Mouse (Mus musculus) adrenal gland, postnatal 36 days (tissue): ENCODE measurements around the gene Zfp580. TPM values are rescaled to one million over a fixed set of nuclear protein-coding genes. Genes with fewer than 3 reads are reported as not detected.
"Not testable (repeated sequence)": the region's sequence is repeated elsewhere in the genome, so short reads cannot be mapped to it uniquely, and the experiment has no call there.

Experiments
- DNase-seq, 2 experiments: peaks; one replicate each; pipeline ENCODE4 v3.0.0; 2021; ENCODE audit warnings: mixed read lengths in 1 of 2
- long read RNA-seq, 2 experiments: library from polyadenylated mRNA; stranded (forward); transcript quantifications; one replicate each; pipeline ENCODE4 v2.0.0; 2021; ENCODE audit warnings: borderline sequencing depth in 2 of 2
- total RNA-seq, 2 experiments: library from RNA; stranded (reverse); gene quantifications; 2 replicates each; pipeline ENCODE4 v1.2.3; 2021

Gene Zfp580
- total RNA-seq: 1 to 10 TPM; 6.4 to 9.3 TPM
- long read RNA-seq, experiment 1, partial matches to known transcripts: 0 of 3 reads
- long read RNA-seq, experiment 1, other reads (novel, unspliced or antisense): 0 of 3 reads
- long read RNA-seq, experiment 2, partial matches to known transcripts: 0 of 4 reads
- long read RNA-seq, experiment 2, other reads (novel, unspliced or antisense): 0 of 4 reads

DNA sequence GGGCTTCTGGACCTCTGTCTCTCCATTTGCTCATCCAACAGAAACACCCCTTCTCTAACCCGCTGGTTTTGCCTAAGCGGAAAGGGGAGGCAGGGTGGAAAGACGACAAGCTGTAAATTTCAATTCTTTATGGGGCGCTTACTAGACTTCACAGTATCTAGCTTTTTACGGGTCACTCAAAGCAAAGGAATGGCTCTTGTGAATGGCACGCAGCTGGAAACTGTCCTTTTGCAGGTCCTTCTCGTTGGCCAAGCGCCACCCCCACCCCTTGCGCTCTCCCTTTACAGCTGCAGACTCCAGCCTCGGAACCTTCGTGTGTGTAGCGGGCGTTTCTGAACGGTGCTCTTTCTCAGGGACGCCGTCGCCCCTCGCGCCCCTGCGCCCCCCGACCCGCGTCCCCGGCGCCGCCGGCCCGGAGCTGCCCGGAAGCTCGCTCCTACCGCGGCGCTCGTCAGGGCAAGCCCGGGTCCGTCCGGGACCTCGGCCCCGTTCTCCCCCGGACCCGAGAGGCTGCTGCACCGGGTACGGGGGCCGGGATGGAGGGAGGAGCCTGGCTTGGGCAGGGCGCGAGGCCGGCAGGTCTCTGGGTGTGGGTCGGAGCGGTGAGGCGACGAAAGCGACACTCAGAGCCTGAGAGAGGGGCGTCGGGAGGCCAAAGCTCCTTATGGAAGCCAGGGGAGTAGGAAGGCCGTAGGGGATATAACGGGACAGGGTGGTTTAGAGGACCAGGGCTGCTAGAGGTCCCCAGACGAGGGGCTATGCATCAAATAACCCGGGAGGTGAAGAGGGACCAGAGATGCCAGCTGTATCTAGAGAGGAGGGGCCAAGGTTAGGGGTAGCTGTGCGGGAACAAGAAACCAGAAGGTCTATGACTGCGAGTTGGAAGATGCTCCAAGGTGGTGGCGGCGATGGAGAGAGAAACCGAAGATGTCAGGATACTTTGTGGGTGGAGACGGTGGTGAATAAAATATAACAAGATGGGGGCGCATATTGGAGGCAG lies at the start of gene Zfp580:
TSS of gene Zfp580 (plus strand) at position 346 of the 1,000 bp plus-strand sequence.
- DNase-seq: peak; percentile 78 to 87

GRCm38 (mm10) chr7:5002876-5003275 lies 48.5 kb upstream of the Zfp580 start:
- not testable (repeated sequence) for DNase-seq

DNA sequence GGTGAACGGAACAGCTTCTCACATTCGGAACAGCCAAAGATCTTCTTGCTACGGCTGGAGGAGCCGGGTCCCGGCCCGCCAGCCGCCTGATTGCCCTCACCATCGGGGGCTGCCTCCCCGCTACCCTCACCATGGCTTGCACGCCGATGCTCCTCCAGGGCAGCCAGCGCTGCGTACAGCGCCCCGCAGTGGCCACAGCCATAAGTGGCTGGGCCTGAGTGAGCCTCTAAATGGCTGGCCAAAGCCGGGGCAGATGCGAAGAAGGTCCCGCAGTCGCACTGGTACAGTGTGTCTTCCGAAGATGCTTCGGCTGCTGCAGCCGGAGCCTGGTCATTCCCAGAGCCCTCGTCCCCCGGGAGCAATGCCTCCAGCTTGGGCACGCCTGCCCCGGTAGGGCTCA lies 43.1 kb upstream of the Zfp580 start:
- DNase-seq: no peak

DNA sequence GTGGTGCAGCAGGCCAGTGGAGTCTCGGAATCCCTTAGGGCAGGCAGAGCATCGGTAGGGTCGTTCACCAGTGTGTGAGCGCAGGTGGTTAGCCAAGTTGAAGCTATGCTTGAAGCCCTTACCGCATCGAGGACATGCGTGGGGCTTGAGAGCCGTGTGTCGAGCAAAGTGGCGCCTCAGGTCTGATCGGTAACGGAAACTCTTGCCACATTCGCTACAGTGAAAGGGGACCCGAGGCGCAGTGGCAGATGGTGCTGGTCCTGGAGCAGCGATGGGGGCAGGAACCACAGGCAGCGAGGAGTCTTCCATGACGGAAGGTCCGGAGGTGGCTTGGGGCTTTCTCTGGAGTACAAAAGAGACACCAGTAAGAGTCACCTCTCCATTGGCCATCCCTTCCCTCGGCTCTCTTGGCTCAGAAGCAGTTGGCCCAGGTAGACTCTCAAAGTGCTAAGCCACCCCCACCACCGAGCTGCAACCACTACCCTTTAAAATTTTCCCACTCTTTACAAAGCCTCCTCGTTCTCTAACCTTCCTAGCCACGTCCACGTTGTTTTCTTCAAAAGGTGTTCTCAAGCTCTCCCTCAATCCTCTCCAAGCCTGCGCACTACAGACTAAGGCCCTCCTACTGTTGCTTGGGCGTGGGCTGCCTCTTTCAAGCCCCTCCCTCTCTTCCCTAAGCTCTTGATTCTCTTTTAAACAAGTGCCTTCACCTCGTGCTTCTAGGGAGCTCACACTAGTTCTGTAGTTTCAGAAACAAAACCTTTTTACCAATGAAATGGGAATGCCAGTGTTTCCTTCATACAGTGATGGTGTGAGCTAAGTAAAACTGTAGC lies 38.4 kb upstream of the Zfp580 start:
- no peak for DNase-seq

DNA sequence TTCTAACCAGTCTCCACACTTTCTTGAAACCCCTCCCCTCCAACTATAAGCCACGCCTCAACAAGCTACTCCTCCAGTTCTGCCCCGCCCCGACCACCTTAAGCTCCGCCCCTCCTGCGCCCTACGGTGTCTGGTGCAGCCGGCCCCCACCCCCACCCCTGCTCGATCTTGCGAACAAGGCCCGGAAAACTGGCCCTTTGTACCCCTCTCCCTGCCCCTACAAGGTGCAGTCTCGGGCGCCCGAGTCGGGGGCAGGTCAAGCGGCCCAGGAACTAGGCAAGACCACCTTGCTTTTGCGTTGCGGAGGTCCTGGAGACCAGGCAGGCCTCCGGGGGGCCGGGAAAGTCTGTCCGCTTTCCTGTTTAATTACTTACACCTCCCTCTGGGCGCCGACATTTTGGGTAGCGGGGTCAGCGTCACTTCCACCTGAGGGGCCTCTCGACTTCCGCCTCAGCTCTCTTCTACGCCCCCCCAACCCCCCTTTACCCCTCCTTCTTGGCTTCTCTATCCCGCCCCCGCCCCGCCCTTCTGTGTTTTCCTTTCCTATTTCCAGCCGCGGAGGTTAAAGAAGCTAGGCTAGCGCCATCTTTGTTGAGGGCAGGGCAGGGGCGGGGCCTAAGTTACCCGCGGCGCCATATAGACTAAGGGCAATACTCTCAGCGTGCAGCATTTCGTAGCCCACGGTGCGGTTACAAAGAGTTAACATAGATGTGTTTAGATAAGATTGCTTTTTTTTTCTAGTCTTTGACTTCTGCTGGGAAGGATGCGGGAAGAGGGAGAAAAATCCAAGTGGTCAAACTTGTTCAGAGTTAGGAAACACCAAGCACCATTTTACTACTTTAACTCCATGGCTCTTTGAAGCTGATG lies 36.9 kb upstream of the Zfp580 start, which contains the start of the genes Zfp524 and Fiz1:
TSS of gene Zfp524 (plus strand) at position 165 of the 867 bp plus-strand sequence.
TSS of gene Fiz1 (minus strand) at position 447 of the 867 bp plus-strand sequence.
- DNase-seq: peak; percentile 96 to 97

DNA sequence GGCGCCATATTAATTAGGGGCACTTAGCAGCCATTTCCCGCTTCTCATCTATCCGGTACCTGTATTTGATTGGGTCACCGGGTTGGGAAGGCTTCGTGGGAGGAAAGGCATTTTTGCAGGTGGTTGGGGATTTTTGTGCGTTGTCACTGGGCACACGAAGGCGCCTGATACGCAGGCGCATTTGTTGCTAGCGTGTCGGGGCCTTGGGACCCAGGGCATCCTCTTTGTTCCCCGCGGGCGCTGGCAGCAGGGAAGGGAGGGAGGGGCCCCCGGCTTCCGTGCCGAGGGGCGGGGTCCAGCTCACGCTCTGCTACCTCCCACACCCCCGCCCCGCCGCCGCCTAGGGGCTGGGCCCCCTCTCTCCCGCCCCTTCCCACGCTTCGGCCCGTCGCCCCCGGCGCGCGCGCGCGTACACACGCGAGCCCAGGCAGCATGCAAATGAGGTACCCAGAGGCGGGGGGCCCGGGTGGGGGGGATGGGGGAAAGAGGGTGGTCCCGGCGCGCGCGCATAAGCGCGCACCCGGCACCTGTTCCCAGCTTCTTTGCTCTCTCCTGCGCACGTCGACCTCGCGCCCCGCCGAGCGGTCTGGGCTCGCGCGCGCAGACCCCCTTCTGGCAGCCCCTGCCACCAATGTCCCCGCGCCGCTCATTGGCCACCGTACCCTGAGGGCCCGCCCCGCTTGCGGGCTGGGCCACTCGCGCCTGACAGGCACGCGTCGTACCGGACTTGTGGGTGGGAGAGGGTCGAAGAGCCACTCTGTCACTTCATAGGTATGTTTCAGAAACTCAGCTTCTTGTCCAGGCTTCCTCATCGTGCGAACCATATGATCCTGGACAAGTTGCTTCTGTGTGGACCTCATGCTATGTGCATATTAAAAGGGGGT lies 36.0 kb upstream of the Zfp580 start, which contains the start of gene Gm44973:
TSS of gene Gm44973 (plus strand) at position 379 of the 884 bp plus-strand sequence.
- DNase-seq: peak; percentile 96 to 99

DNA sequence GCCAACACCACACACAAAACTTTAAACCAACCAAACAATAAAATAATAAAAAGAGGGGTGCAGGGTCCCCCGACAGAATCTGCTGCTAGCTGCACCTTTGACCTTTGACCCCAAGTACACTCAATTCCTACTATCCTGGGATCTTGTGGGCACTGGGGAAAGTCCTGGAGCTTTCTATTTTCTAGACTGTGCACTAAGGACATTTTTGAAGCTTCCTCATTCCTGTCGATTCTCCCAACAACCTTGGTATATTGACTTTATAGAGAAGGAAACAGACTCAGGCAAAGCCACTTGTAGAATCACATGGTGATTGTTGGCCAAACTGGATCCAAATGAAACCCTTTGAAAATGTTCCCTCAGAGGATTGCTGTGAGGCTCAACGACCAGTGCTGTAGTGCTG lies 35.3 kb upstream of the Zfp580 start:
- DNase-seq: no peak

- DNase-seq: no peak
Observed at GRCm38 (mm10) chr7:5016920-5017319, 34.4 kb upstream of the Zfp580 start.

DNA sequence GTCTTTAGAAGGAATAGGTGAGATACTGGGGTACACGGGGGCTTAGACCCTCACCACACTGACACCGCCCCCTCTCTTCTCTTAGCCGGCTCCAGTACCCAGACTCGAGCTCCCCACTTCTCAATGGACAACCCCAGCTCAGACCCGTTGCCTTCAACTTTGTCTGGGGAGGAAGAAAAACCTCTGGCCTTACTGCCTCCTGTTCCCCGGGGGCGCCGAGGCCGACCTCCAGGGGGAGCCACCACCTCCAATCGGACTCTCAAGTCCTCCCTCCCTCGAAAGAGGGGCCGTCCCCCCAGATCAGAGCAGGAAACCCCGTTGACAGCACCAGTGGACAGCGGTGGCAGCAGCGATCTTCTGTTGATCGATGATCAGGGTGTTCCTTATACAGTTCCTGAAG lies 34.0 kb upstream of the Zfp580 start:
- DNase-seq: no peak

DNA sequence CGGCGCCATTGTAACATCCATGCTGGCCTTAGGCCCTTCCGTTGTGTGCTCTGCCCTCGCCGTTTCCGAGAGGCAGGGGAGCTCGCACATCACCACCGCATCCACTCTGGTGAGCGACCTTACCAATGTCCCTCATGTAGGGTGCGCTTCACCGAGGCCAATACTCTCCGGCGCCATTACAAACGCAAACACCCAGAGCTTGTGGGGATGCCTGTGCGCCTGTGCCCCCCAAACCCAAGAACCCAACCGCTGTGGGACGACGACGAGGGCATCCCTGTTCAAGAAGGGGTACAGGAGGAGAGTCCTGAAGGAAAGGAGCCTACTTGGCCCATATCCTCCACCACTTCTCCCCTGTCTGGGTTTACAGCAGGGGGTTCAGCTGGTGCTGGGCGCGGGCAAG lies 33.4 kb upstream of the Zfp580 start:
- no peak for DNase-seq

DNA sequence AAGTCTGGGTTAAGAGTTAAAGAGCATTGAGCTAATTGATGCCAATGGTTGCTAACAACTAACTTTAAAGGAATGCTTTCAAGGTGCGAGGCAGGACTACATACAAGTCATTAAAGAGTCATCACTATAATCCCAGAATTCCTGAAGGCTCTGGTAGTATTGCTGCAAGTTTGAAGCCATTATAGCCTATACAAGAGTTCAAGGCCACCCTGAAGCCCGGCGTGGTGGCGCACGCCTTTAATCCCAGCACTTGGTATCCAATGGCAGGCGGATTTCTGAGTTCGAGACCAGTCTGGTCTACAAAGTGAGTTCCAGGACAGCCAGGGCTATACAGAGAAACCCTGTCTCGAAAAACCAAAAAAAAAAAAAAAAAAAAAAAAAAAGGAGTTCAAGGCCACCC lies 31.8 kb upstream of the Zfp580 start:
- not testable (repeated sequence) for DNase-seq

DNA sequence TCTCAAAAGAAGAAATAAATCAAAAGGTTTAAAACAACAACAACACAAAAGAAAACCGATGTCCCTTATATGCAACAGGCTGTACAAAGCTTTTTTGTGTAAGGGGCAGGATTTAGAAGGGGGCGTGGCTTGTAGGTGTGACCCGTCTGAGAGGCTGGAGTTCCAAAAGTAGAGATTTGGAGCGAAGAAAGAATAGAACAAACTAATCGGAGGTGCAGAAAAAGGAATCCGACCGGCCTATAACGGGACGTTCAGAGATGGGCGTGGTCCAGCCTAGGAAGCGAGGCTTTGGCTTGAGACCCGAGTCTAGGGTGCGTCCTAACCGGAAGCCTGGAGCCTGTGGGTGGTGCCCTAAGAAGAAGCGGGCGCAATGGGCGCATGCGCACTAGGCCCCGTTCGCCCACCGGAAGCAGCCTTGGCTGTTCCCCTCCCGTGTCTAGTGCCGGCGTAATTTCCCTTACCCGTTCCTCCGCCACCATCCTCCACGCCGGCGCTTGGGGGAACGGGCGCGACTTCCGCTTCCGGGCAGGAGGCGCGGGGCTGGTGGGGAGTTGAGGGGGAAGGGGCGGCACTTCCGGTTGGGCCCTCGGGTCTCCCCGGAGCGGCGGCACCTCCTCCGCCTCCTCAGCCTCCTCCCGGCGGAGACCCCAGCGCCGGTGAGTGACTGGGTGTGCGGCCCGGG lies 31.2 kb upstream of the Zfp580 start, which contains the start of the genes Zfp865 and Ccdc106:
TSS of gene Zfp865 (plus strand) at position 377 of the 682 bp plus-strand sequence.
TSS of gene Ccdc106 (plus strand) at position 554 of the 682 bp plus-strand sequence.
- DNase-seq: peak; percentile 99 to 100

DNA sequence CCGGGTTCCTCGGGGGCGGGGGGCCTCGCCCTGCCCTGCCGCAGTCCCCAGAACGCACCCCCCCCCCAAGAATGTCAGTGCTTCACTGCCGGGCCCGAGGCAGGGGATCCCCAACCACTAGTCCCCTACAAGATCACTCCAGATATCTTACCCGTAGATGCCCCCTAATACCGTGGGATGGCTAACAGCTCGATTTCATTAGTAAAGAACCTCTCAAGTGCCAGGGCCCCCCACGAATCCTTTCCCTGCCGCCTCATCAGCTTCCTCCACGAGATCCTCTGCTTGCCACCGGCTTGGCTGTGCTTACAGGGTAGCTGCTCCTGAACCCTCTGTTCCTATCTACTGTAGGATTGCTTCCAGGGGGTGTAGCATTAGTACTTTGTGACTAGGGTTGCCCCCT lies 30.7 kb upstream of the Zfp580 start:
- DNase-seq: no peak

- DNase-seq: no peak
Observed at GRCm38 (mm10) chr7:5021197-5021596, 30.1 kb upstream of the Zfp580 start.

DNA sequence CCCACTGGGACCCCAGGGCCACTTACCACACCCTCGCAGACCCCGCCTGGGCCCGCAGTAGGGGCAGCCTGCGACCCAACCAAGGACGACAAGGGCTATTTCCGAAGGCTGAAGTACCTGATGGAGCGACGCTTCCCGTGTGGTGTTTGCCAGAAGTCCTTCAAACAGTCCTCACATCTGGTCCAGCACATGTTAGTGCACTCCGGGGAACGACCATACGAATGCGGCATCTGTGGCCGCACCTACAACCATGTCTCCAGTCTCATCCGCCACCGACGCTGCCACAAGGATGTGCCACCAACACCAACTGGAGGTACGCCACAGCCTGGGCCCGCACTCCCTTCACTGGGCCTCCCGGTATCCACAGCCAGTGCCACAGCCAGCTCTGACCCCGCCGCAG lies 21.8 kb upstream of the Zfp580 start:
- DNase-seq: no peak

GRCm38 (mm10) chr7:5029946-5030345 lies 21.4 kb upstream of the Zfp580 start:
- no peak for DNase-seq

- DNase-seq: no peak
Observed at GRCm38 (mm10) chr7:5030554-5031275, 20.6 kb upstream of the Zfp580 start.

DNA sequence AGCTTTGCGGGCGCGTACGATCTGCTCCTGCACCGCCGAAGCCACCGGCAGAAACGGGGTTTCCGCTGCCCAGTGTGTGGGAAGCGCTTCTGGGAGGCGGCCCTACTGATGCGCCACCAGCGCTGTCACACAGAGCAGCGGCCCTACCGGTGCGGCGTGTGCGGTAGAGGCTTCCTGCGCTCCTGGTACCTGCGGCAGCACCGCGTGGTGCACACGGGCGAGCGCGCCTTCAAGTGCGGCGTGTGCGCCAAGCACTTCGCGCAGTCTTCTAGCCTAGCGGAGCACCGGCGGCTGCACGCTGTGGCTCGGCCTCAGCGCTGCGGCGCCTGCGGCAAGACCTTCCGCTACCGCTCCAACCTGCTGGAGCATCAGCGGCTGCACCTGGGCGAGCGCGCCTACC lies 19.8 kb upstream of the Zfp580 start:
- no peak for DNase-seq

GRCm38 (mm10) chr7:5033818-5034217 lies 17.5 kb upstream of the Zfp580 start, which contains the start of gene 4632433K11Rik:
Gene 4632433K11Rik, plus strand, starts transcription at chr7:5034118.
- DNase-seq: no peak
